Mouse (Mus musculus): ENCODE data around the gene Slc9a9.

Gene Slc9a9

DNA sequence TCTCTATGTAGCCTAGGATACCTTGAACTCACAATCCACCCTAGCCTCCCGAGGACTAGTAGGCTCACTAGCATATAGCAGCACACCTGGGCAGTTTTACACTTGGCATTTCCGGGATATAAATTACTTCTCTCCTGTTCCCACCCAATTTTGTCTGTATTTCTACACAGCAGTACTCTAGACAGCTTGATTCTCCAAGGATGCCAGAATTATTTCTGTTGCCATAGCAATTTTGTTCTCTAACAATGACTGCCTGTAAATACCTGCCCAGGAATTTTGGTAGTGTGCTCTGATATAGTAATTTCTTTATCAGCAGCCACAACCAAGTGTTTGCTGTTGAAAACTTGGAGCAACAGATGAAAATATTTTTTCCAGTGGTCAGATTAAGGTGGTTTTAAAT, 16.7 kb downstream of the Slc9a9 start:
- no peak for DNase-seq

DNA sequence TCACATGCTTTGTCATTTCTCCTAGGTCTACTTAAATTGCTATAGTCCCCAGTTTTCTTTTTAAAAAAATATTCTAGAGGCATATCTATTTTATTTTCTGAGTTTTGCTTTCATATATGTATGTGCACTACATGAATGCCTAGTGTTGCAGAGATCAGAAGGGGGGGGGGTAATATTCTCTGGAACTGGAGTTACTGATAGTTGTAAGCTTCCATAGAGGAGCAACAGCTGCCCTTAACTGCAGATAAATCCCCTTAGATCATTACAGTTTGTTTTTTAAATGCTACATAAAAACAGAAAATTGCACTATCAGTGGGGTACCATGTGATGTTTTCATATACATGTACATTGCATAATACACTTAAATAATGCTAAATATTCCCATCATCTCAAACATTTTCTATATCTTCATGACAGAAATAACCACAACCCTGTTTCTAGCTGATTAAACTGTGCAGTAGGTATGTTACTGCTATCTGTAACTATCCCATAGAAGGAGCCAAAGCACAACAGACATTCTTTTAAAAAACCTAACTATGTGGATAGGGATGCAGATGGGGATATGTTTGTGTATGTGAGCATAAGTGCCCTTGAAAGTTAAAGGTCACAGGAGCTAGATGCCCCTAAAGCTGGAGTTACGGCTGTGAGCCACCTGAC, 17.6 kb downstream of the Slc9a9 start:
- DNase-seq: no peak

DNA sequence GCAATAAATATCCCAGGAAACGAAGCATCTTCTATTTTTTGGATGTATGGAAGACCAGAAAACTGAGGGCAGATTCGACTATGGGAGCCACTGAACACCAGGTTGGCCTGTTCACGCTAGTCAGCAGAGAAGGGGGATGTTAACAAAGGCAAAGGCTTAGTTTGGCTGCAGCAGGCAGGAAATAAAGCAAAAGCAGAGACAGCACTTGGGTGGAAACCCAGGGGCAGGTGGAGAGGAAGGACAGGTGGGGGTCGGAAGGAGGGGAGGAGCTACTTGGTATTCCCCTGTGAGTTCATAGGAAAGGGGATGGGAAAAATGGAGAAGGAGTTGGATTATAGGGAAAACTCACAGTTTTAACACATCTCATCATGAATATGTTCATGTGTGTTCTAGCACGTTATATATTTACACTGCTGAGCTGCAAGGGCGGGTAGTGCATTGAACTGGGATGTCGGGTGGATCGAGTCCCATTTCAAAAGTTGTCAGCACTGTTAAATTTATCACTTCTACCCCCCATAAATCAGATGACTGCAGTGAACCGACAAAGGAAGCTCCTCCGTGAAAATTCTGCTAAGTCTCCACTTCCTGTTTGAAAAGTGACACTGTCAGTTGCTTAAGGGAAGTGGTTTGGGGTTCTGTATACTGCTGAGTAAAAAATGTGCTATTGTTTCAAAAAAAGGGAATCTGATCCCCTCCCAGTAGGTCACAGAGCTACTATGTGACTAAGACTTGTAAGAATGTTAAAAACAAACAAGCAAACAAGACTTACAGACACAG, 21.8 kb downstream of the Slc9a9 start:
- DNase-seq: no peak

GRCm38 (mm10) chr9:94692122-94692521, 22.4 kb downstream of the Slc9a9 start:
- no peak for DNase-seq

GRCm38 (mm10) chr9:94694243-94694642, 24.5 kb downstream of the Slc9a9 start:
- no peak for DNase-seq

- DNase-seq: no peak
Observed at GRCm38 (mm10) chr9:94694983-94695382, 25.3 kb downstream of the Slc9a9 start.

DNA sequence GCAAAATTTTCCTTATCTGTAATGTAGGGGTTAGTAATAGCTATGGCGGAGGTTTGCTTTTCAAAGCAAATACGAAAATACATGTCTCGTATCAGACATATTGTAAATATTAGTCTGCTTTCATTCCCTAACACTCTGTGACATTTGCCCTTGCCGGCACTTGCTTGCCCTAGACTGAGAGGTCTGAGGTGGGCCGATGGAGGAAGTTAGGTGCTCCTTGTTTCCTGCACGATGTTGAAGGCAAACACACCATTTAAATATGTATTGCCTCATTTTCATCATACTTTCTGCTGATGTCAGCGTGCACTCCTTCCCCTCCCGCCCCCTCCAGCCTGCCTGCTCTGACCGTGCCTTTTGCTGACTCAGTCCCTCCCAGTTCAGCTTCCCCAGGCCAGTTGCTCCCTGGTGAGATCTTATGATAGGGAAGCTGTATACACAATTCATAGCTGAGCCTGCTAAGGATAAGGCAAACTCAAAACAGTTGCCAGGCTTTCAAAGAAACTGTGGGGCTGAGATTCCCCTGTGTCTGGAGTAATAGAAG, 26.9 kb downstream of the Slc9a9 start:
- DNase-seq: no peak

GRCm38 (mm10) chr9:94698175-94698574, 28.5 kb downstream of the Slc9a9 start:
- no peak for DNase-seq

GRCm38 (mm10) chr9:94700549-94700948, 30.8 kb downstream of the Slc9a9 start:
- peak; percentile 39 for DNase-seq

- DNase-seq: no peak
Observed at GRCm38 (mm10) chr9:94701193-94701869, 31.6 kb downstream of the Slc9a9 start.

GRCm38 (mm10) chr9:94701965-94702634, 32.4 kb downstream of the Slc9a9 start:
- DNase-seq: no peak

DNA sequence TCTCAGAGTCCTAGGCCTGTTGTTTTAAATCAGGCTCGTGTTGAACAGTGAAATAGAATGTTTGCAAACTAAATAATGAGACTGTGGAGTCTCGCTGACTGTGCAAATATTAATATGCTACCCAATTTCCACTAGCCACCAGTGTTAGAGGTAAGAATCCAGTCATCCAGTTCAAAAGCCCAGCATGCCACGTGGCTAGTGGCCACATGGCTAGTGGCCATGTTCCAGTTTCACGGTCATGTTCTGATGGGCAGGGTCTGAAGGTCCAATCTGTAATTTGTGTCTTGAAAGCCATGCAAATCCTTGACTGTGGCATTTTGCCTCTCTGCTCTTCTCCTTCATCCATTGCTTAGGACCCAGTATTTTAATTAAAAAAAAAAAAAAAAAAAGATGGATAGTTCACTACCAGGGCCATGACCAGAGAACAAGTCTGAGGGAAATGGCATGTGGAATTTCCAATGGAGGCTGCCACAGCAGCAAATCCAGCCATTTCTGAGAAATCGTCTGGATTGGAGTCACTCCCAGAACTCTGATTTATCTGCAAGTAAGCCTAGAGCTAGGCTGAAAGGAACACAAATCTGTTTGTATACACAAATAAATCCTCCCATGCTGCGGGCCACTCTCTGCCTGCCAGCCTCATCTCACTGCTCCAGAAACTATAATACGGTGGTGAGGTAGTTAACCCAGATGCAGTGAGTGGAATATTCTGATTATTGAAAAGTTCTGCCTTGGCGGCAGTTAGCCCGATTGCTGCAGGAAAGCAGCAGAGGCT, 35.5 kb downstream of the Slc9a9 start:
- DNase-seq: no peak

DNA sequence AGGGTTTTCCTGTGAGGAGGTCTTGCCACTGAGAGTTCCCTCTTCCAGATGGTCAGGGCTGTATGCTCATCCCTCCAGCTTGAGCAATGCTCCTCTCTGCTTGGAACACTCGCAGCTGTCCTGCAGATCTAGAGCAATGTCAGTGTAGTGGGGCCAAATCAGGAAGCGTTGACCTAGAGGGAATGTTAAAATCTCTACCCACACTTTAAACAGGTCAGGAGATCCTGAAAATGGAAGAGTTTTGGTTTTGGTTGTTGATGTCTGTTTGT, 36.0 kb downstream of the Slc9a9 start:
- DNase-seq: no peak

GRCm38 (mm10) chr9:94712084-94712483, 42.4 kb downstream of the Slc9a9 start:
- no peak for DNase-seq

GRCm38 (mm10) chr9:94716695-94717094, 47.0 kb downstream of the Slc9a9 start:
- DNase-seq: no peak

- no peak for DNase-seq
Observed at GRCm38 (mm10) chr9:94723631-94724030, 53.9 kb downstream of the Slc9a9 start.

- no peak for DNase-seq
Observed at GRCm38 (mm10) chr9:94725121-94725520, 55.4 kb downstream of the Slc9a9 start.

- no peak for DNase-seq
Observed at GRCm38 (mm10) chr9:94727457-94727856, 57.7 kb downstream of the Slc9a9 start.

DNA sequence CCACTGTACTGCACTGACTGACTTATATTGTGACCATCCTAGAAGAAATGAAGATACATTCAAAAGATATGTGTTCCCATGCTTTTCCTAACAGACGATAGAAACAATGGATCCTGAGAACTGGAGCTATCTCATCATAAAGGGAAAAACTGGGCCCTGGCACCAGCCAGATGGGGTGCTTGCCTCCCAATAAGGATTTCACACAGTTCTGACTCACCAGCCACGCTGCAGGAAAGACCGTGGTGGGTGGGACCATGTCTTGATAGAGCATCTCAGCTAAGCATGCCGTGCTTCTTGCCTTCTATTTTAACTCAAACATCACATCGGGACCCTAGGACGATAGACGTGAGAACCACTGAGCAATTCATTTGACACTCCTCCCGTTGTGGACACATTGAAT, 60.7 kb downstream of the Slc9a9 start:
- DNase-seq: no peak

DNA sequence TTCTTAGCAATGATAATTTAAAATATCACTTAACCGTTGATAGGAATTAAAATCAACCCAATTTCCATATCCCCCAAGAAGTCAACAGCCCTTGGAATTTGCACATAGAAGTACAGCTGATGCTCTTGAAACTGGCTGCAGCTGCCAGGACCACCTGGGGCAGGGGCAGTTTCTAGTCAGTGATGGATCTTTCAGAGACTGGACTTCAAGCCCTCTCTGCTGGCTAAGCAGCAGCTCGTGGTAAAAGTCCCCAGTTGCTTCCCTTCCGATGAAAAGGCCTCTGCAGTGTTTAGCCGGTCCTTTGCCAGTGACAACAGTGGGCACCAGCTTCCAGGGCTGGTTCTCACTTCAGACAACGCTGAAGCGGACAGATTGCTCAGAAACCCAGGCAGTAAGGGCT, 62.4 kb downstream of the Slc9a9 start:
- no peak for DNase-seq

DNA sequence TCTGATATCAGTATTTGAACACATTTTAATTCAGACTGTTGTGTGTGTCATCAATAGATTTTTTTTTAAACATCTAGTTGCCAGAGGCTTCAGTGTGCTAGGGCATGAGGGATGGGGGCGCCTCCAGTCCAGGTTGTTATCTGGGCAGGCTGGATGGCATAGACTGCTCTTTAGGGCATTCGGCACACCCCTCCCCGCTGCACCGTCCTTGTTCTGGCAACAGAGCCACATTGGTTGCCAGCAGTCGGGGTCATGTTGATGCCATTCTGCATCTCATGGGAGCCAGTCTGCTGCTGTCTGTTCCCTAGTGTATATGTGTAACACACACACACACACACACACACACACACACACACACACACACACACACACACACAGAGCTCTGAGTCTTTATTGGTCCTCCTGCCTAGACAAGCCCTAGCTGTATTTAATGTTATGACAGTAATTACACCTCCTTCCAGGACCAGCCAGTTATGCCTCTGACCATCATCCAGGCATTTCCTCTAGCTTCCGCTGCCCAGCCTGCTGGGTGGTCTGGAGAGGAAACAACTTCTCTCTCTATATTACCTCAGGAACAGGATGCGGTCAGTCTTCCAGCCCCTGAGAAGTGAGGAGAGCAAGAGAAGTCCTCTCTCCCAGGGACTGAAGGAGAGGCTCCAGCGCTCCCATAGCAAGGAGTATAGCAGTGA, 63.0 kb downstream of the Slc9a9 start:
- no peak for DNase-seq

DNA sequence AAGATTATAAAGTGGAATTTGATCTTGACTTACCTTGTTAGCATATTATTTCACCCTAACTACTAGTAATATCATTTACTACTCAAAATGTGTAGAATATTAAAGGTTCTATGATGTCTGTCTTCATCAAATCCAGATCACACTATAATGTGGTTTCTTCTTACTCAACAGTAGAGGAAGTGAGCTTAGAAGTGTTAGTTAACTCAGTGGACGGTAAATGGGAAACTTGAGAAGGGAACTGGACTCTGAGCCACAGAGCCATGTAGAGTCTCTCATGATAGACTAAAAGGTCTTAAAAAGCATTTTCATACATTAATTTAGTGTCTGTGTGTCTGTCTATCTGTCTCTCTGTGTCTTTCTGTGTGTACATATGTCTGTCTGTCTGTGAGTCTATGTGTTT, 64.6 kb downstream of the Slc9a9 start:
- DNase-seq: no peak

Measured in right cerebral cortex, postnatal 25 days (tissue).